Mouse (Mus musculus): ENCODE measurements around the gene Pik3r5. TPM values are rescaled to one million over a fixed set of nuclear protein-coding genes. Genes with fewer than 3 reads are reported as not detected.

Pik3r5 gene
- 100 to 1,000 TPM; 215 to 233 TPM for total RNA-seq (2023)

GRCm38 (mm10) chr11:68431699-68432360 lies at the start of gene Pik3r5:
Gene Pik3r5 (plus strand): TSS chr11:68432121.

GRCm38 (mm10) chr11:68400727-68401219 lies 31.1 kb upstream of the Pik3r5 start, which contains the start of gene Ntn1:
Gene Ntn1 (minus strand): TSS chr11:68400823.

GRCm38 (mm10) chr11:68502902-68503629 lies 71.1 kb downstream of the Pik3r5 start, which contains the start of gene Pik3r6:
Gene Pik3r6 (plus strand): TSS chr11:68503019.

Other genes starting within 250 kb of the Pik3r5 start
- under 1 TPM; 0.27 to 0.29 TPM for gene Ntn1, start 31.3 kb upstream of the Pik3r5 start, total RNA-seq (2023)
- gene Pik3r6, start 70.9 kb downstream of the Pik3r5 start, total RNA-seq (2023) = not detected
- not detected for gene Mfsd6l, start 124.1 kb downstream of the Pik3r5 start, total RNA-seq (2023)
- not detected for gene Ccdc42, start 154.9 kb downstream of the Pik3r5 start, total RNA-seq (2023)

Measured in T-cell, adult 66 days (primary cell).